Mouse (Mus musculus): ENCODE data around the gene Spaca6. TPM values are rescaled to one million over a fixed set of nuclear protein-coding genes. Genes with fewer than 3 reads are reported as not detected.

Spaca6 gene
- polyA plus RNA-seq, 1 experiment from 2014 or later: 13.7 TPM

MicroRNAs within 50 kb of the gene (microRNA counts, 519-probe panel; counts per million panel counts)
- microRNA mmu-let-7e: 5,504 counts per million, percentile 93 among the panel's probes with 10 or more counts
- microRNA mmu-miR-125a-3p: 4,143 counts per million, percentile 65 among the panel's probes with 10 or more counts
- 6,372 counts per million, percentile 98 among the panel's probes with 10 or more counts for microRNA mmu-miR-125a-5p
- microRNA mmu-miR-99b: 5,584 counts per million, percentile 95 among the panel's probes with 10 or more counts

Small RNAs within 50 kb of the gene (microRNA-seq; reads per million reads assigned to microRNA genes)
- gene Gm25927 (ENCODE audit: borderline number of aligned reads) (not detected), gene Mir125a (ENCODE audit: borderline number of aligned reads) (9,467 reads per million, percentile 93 among the genes with 10 or more reads in this experiment), gene Mir99b (ENCODE audit: borderline number of aligned reads) (40,822 reads per million, percentile 99 among the genes with 10 or more reads in this experiment), gene Mirlet7e (ENCODE audit: borderline number of aligned reads) (not detected)

Other genes starting within 250 kb of the Spaca6 start
- 5.5 and 5.8 TPM in 2 replicates for gene Lnpep, start 202.1 kb upstream of the Spaca6 start, polyA plus RNA-seq (2014; fragmentation: Nextera tagmentation; extraction: Ambion mirVana)
- gene Vmn2r90, start 123.4 kb upstream of the Spaca6 start, polyA plus RNA-seq (2014; fragmentation: Nextera tagmentation; extraction: Ambion mirVana): not detected in 2 replicates
- gene Has1, start 28.0 kb downstream of the Spaca6 start, polyA plus RNA-seq (2014; fragmentation: Nextera tagmentation; extraction: Ambion mirVana): 0.70 and 0.74 TPM in 2 replicates
- 0.15 TPM in 1 of 2 replicates, not detected in the other for gene Fpr1, start 56.8 kb downstream of the Spaca6 start, polyA plus RNA-seq (2014; fragmentation: Nextera tagmentation; extraction: Ambion mirVana)
- not detected in 2 replicates for gene Fpr2, start 60.7 kb downstream of the Spaca6 start, polyA plus RNA-seq (2014; fragmentation: Nextera tagmentation; extraction: Ambion mirVana)
- gene Fpr3, start 60.7 kb downstream of the Spaca6 start, polyA plus RNA-seq (2014; fragmentation: Nextera tagmentation; extraction: Ambion mirVana): not detected in 2 replicates
- gene Fpr-rs4, start 194.6 kb downstream of the Spaca6 start, polyA plus RNA-seq (2014; fragmentation: Nextera tagmentation; extraction: Ambion mirVana): not detected in 2 replicates
- not detected in 2 replicates for gene Vmn2r124, start 222.3 kb downstream of the Spaca6 start, polyA plus RNA-seq (2014; fragmentation: Nextera tagmentation; extraction: Ambion mirVana)

Data from embryonic facial prominence, embryonic 11.5 days (tissue).